Mouse (Mus musculus): ENCODE results near the gene Thrb. TPM values are rescaled to one million over a fixed set of nuclear protein-coding genes. Genes with fewer than 3 reads are reported as not detected.

The Thrb gene
- polyA plus RNA-seq, 1 experiment, result 22.0 TPM

DNA sequence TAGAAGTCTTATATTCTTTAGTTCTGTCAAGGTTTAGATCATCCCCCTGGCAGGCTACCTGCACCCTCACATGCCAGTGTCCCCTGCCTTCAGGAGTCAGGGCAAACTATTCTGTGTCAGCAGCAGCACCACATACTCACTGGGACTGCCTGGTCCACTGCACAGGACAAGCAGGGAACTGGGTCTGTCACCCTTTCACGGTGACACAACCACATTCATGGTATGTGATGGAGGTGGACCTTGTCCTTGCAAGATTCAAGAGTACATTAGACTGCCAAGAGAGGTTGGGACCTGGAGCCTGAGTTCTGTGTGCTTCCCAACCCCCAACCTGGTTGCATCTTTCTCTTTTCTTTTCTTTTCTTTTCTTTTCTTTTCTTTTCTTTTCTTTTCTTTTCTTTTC, 24.8 kb downstream of the Thrb start:
- Histone ChIP-seq H3K4me1 (ENCODE audit: control insufficient read depth, insufficient read depth, insufficient read length, low read length) (no peaks in the 10 kb centered on the region), H3K4me3 (ENCODE audit: insufficient read depth, low read depth, low read length) (no peak overlapping the region), H3K27ac (replicated peaks; ENCODE audit: low read depth, low read length) (no peak overlapping the region)

DNA sequence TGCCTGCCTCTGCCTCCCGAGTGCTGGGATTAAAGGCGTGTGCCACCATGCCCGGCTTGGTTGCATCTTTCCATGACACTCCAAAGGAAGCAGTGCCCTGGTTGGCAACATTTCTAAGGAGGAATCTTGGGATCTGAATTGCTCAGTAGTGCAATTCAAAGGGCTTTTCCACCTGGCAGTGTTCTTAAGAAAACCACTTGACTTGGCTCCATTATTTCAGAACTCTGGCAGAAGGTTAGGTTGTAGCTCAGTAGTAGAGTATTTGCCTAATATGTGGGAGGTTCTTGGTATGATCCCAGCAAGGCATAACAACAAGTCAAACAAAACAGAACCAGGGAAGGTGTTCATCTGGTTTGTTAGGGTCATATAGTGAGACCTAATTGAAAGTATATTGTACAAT, 25.4 kb downstream of the Thrb start:
- no peak overlapping the region for H3K4me3 ChIP-seq (ENCODE audit: insufficient read depth, low read depth, low read length)
- H3K4me1 ChIP-seq (ENCODE audit: control insufficient read depth, insufficient read depth, insufficient read length, low read length), result no peaks in the 10 kb centered on the region
- H3K27ac ChIP-seq (replicated peaks; ENCODE audit: low read depth, low read length), result no peak overlapping the region

DNA sequence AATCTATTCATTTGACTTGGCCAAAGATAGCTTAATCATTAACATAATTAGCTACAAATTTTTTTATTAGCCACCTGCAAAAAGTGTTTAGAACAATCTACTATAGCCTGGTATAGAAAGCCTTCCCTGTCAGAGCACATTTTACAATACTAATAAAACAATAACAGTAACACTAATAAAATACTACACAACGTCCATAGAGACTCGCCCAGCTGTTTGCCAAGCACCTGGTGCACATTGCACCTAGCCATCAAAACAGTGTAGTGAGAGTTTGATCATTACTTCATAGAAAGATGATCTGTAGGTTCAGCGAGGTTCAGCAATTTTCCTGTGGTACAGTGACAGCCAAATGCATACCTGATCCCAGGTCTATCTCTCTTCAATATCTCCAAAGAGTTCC, 26.9 kb downstream of the Thrb start:
- no peak overlapping the region for H3K27ac ChIP-seq (replicated peaks; ENCODE audit: low read depth, low read length)
- no peaks in the 10 kb centered on the region for H3K4me1 ChIP-seq (ENCODE audit: control insufficient read depth, insufficient read depth, insufficient read length, low read length)
- no peak overlapping the region for H3K4me3 ChIP-seq (ENCODE audit: insufficient read depth, low read depth, low read length)

DNA sequence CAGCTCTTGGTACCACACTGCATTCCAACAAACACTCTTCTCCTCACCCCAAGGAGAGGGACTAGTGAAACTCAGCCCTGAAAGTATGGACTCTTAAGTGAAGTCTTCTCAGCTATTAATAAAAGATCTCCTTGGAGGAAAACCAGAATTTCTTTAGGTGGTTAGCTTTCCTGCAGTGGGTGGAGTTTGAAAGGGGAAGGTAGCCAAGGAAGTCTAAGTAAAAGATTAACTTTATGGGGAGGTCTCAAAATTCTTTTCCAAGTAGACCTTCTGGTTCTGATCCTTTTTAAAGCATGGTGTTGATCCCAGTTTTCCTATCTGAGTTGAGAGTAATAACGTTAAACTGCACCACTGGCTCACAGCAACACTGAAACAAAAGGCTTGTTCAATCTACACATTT, 31.2 kb downstream of the Thrb start:
- Histone ChIP-seq H3K4me3 (ENCODE audit: insufficient read depth, low read depth, low read length) (no peak overlapping the region), H3K27ac (replicated peaks; ENCODE audit: low read depth, low read length) (no peak overlapping the region), H3K4me1 (ENCODE audit: control insufficient read depth, insufficient read depth, insufficient read length, low read length) (no peaks in the 10 kb centered on the region)

DNA sequence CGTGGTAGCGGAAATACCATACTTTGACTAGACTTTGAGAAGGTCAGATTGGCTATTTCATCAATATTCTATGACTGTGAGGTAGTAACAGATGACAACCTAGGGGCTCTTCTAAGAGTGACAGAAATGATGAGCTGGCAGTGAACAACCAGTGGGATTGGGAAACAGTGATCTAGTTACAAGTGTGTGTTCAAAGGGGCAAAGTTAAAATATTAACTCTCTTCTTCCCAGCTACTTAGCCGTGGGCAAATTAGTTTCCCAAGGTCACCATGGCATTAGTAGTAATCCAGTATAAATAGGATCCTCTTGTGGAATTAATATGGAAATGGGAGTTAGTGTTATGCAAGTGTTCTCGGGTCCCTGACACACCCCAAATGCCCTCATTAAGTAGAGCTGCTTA, 35.5 kb downstream of the Thrb start:
- H3K4me3 ChIP-seq (ENCODE audit: insufficient read depth, low read depth, low read length), result no peak overlapping the region
- H3K27ac ChIP-seq (replicated peaks; ENCODE audit: low read depth, low read length), result no peak overlapping the region
- H3K4me1 ChIP-seq (ENCODE audit: control insufficient read depth, insufficient read depth, insufficient read length, low read length), result peaks cover 5% of the 10 kb centered on the region; the same call in 1 of the 2 replicates

DNA sequence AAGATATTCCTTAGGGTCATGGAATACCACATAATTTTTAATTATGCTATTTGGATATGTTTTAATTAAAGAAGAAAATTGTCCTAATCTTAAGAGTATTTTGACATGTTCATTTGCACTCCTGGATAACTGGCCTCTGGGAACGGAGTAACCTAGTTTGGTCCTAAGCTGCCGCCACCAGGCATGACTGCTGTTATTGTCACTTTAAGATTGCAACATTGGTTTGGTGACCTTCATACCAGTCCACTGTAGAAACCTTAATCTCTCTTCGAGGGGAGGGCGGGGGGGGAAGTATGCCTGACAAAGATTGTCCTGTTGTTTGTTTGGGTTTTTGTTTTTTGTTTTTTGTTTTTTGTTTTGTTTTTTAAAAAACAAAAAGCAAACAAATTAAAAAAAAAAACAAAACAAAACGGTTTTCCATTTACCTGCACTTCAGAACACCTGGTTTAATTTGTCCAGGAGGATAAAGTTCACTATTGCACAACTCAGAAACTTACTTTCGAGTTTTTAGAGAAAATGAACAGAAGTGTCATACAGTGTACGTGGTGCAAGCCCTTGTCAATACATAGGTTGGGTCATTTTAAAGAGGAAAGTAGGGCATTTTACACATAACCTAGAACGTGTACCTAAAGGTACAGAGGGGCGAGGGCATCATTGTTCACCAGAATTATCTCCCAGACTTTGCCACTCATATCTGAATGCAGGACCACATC, 38.0 kb downstream of the Thrb start:
- H3K4me3 ChIP-seq (ENCODE audit: insufficient read depth, low read depth, low read length), result no peak overlapping the region
- peak overlapping the region; percentile 58; the same call in 1 of the 2 replicates for H3K27ac ChIP-seq (replicated peaks; ENCODE audit: low read depth, low read length)
- peaks cover 5% of the 10 kb centered on the region; the same call in 1 of the 2 replicates for H3K4me1 ChIP-seq (ENCODE audit: control insufficient read depth, insufficient read depth, insufficient read length, low read length)

DNA sequence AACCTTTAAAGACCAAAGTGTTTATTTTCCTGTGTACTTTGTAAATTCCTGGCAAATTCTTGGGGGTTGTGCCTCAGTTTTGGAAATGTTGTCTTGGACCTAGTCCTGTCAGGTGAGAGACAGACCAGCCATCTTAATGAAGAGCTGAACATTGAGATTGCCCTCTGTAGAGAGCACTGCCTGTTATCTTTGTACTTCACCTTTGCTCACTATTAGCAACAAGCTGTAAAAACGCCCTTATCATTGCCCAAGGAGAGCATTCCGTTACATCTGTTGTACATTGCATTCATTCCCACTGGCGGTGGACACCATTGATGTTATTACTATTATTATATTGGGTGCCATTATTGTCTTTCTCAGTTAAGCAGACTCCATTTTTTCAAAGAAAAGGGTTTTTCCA, 40.2 kb downstream of the Thrb start:
- Histone ChIP-seq H3K27ac (replicated peaks; ENCODE audit: low read depth, low read length) (no peak overlapping the region), H3K4me3 (ENCODE audit: insufficient read depth, low read depth, low read length) (no peak overlapping the region), H3K4me1 (ENCODE audit: control insufficient read depth, insufficient read depth, insufficient read length, low read length) (peaks cover 5% of the 10 kb centered on the region; the same call in 1 of the 2 replicates)

DNA sequence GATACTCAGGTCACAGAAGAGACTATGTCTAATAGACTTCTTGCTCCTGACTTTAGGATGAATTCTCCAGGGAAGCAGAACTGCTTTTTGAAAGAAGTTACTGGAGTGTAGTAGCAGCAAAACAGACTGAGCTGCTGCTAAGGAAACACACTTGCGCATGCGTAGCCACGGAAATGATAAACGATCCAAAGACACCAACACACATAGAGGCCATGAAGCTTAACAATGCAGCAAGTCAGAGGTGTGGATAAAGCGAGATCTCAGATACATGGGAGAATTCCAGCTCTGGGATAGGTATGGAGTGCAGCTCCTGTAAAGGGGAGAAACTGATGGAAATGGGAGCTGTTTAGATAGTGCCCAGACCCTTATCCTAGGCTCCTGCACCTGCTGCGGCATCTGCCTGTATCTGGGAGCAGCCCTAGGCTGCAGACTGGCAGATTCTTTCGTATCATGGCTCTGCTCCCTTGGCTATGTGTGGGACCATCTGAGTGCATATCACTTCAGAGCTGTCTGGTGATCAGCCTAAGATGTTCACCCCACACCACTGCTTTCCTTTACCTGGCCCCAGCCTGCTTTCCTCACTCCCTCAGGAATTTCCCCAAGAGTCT, 53.3 kb downstream of the Thrb start:
- no peak overlapping the region for H3K4me3 ChIP-seq (ENCODE audit: insufficient read depth, low read depth, low read length)
- H3K27ac ChIP-seq (replicated peaks; ENCODE audit: low read depth, low read length), result no peak overlapping the region
- H3K4me1 ChIP-seq (ENCODE audit: control insufficient read depth, insufficient read depth, insufficient read length, low read length), result no peaks in the 10 kb centered on the region

DNA sequence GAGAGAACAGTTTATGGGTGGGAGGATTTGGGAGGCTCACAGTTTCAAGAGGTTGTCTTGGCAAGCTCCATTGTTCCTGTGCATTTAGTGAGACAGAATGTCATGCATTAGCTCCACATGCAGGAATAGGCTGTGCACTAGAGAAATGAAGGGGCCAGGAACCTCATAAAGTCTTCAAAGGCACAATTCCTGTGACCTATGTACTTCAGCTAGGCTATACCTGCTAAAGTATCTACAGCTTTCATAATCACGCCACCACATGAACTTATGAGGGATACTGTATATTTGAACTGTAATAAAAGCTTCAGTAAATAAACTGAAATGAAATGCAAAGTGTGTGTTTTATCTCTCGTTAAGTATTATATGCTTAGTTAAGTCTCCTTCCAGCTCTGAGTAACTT, 59.4 kb downstream of the Thrb start:
- Histone ChIP-seq H3K27ac (replicated peaks; ENCODE audit: low read depth, low read length) (no peak overlapping the region), H3K4me3 (ENCODE audit: insufficient read depth, low read depth, low read length) (no peak overlapping the region), H3K4me1 (ENCODE audit: control insufficient read depth, insufficient read depth, insufficient read length, low read length) (no peaks in the 10 kb centered on the region)

DNA sequence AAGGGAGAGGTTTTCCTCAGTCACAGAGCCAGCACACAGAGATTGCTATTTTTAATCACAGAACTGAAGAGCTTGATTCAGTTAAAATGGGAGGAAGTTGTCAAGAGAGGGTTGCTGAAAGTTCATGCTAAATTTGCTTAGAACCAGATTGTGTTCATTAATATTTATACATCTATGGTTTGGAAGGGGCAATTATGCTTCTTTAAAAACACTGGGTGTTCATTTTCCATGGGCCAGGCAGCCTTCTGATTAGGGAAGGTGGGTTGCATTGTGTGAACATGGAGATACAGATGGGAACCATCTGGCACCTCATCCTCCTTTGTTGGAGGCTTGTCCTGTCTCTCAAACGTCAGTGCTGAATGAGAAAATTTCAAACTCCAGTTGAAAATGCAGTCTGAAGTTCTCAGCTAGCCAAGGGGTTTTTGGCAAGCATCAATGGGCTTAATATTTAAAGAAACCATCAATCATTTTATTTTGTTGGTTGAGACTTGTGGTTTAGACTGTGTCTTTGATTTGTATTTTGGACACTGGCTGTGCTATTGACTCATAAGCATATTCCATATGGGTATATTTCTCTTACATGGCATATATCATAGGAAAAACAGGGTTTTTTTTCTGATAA, 62.9 kb downstream of the Thrb start:
- H3K4me3 ChIP-seq (ENCODE audit: insufficient read depth, low read depth, low read length), result no peak overlapping the region
- no peaks in the 10 kb centered on the region for H3K4me1 ChIP-seq (ENCODE audit: control insufficient read depth, insufficient read depth, insufficient read length, low read length)
- H3K27ac ChIP-seq (replicated peaks; ENCODE audit: low read depth, low read length), result no peak overlapping the region

DNA sequence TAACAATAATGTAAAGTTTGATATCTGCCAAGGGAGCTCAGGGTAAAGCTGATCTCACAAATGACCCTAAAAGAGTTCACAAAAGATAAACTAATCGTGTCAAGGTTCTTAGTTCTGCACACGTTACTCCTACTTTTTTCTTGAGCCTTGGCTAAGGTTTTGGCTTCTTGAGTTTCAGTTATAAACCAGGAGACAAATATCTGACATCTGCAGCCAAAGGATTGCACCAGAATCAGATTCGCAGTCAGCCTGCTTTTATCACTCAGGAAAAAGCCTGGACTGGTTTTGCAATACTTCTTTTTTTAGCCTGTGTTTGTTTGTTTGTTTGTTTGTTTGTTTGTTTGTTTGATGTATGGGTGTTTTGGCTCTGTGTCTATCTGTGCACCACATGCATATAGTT, 64.5 kb downstream of the Thrb start:
- H3K4me1 ChIP-seq (ENCODE audit: control insufficient read depth, insufficient read depth, insufficient read length, low read length), result no peaks in the 10 kb centered on the region
- H3K27ac ChIP-seq (replicated peaks; ENCODE audit: low read depth, low read length), result no peak overlapping the region
- H3K4me3 ChIP-seq (ENCODE audit: insufficient read depth, low read depth, low read length), result no peak overlapping the region

DNA sequence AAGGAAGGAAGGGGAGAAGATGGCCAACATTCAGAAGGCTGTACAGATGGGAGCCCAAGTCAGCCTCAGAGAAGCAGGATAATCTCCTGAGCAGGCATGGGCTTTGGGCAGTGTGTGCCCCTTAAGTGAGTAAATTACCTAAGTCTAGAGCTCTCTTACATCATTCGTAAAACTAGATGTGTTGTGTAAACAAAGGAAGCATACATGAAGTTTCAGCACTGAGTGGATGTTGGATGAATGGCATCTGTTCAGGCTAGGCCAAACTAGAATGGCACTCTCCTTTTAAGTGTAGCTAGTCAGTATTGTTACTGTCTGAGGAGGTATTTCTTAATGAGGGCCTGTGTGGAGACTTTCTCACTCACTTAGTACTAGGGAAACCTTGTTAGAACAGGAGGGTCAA, 66.8 kb downstream of the Thrb start:
- H3K4me1 ChIP-seq (ENCODE audit: control insufficient read depth, insufficient read depth, insufficient read length, low read length), result no peaks in the 10 kb centered on the region
- no peak overlapping the region for H3K27ac ChIP-seq (replicated peaks; ENCODE audit: low read depth, low read length)
- no peak overlapping the region for H3K4me3 ChIP-seq (ENCODE audit: insufficient read depth, low read depth, low read length)

DNA sequence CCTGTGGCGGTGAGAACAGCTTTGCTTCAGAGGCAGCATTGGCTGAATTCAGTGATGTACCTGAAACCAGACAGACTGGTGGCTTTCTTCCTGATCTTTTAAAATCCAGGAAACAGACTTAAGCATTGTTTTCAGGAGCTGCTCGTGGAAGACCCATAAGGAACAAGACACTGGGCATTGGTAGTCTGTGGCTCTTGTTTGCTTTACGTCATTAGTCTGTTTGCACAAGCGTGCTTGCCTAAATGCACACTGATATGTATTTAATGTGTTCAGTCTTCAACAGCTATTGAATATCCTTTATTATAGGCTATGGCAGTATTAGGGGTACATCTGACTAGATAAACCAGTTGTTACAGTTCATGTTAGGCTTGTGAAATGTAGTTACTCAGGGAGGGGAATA, 67.8 kb downstream of the Thrb start:
- Histone ChIP-seq H3K4me1 (ENCODE audit: control insufficient read depth, insufficient read depth, insufficient read length, low read length) (no peaks in the 10 kb centered on the region), H3K27ac (replicated peaks; ENCODE audit: low read depth, low read length) (no peak overlapping the region), H3K4me3 (ENCODE audit: insufficient read depth, low read depth, low read length) (no peak overlapping the region)

DNA sequence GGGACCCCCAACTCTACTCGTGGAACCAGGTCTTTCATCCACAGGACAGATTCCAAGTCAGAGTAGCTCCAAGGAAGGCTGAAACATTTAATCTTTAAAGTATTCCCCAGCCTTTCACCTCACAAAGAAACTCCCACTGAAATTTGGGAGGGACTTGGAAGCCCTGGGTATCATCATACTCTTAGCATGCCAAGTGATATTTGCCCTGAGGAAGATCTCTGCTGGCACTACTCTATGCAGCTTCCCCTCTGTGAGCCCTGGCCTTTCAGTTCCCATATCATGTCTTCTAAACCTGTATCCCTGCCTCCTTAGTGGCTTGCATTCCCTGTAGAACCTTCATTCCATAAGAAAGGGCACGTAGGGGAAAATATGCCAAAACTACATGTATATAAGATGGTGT, 68.8 kb downstream of the Thrb start:
- Histone ChIP-seq H3K4me3 (ENCODE audit: insufficient read depth, low read depth, low read length) (no peak overlapping the region), H3K27ac (replicated peaks; ENCODE audit: low read depth, low read length) (no peak overlapping the region), H3K4me1 (ENCODE audit: control insufficient read depth, insufficient read depth, insufficient read length, low read length) (no peaks in the 10 kb centered on the region)

DNA sequence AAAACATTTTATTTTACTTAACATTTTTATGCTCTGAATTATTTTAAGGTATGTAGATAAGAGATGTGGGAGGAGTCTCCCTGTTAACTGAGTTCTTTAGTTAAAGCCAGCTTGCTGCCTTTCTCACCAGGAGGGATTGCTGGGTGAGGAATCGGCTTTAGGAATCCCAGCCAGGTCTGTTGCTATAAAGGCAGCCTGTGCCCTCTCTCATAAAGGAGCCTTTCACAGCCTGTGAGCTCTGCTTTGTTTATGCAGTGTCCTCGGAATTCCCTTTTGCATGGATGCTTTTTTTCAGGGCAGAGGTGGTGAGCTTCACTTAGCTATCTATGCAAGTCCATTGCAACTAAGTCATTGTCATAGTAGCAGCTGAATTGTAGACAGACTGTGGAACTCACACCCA, 71.0 kb downstream of the Thrb start:
- Histone ChIP-seq H3K4me3 (ENCODE audit: insufficient read depth, low read depth, low read length) (no peak overlapping the region), H3K4me1 (ENCODE audit: control insufficient read depth, insufficient read depth, insufficient read length, low read length) (no peaks in the 10 kb centered on the region), H3K27ac (replicated peaks; ENCODE audit: low read depth, low read length) (no peak overlapping the region)

Data from brown adipose tissue, adult 24 weeks (tissue).